In the genomic region with DNA sequence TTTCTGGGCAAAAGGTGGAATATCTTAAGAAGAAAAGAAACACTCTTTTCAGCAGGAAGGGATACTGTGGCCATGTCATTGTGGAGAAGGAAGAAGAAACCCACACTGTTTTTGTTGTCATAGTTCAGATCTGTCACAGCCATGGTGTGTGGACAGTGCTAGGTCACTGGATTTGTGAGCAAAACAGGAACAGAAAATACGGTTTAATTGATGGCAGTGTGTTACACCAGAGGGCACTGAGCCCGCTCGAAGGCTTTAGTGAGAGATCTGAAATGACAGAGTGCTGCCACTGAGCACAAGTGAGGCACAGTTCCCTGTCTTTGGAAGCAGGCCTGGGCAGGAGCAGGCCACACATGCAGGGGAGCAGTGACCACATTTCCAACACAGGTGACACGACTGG, we compare ENCODE assay signal across 21 mouse cellular contexts. TPM values are rescaled to one million over a fixed set of nuclear protein-coding genes. Genes with fewer than 3 reads are reported as not detected.
A peak's percentile ranks its signal among the peaks of the same experiment; 100 is the strongest.
DNase-seq lines count a peak whose midpoint lies in the region; ATAC-seq and TF ChIP-seq lines count a peak whose summit lies in the region.
"Had no signal": no experiment of that assay in that cellular context is flagged by ENCODE, and none has a peak within 500 bp of the region (broad histone marks: within the 10 kb centered on the region; RNA-seq: fewer than 3 reads in every experiment).

No protein-coding gene starts in this region.

- H3K79me2 ChIP-seq in macrophage (ENCODE audit: inconsistent target) = peaks cover 26% of the 10 kb centered on the region

- H3K9ac ChIP-seq in midbrain, embryonic 11.5 days (ENCODE audit: low read length) = no peak overlapping the region
- no peak overlapping the region for H3K9ac ChIP-seq in midbrain, postnatal 0 days (replicated peaks; ENCODE audit: low read length, poor library complexity, severe bottlenecking)
- peak overlapping the region; percentile 87 for H3K9ac ChIP-seq in liver, embryonic 12.5 days
- no peak overlapping the region for H3K9ac ChIP-seq in midbrain, embryonic 13.5 days (replicated peaks)
- H3K9ac ChIP-seq: heart, embryonic 15.5 days; hindbrain, embryonic 12.5 days had no signal

- no peak for TF ChIP-seq CTCF in midbrain, postnatal 0 days (IDR thresholded peaks at IDR 0.05)

- H3K4me3 ChIP-seq in midbrain, embryonic 11.5 days (ENCODE audit: low read depth, low read length) = no peak overlapping the region
- no peak overlapping the region for H3K4me3 ChIP-seq in midbrain, postnatal 0 days (ENCODE audit: low read depth, low read length)
- peak overlapping the region; percentile 63; the same call in 1 of the 2 replicates for H3K4me3 ChIP-seq in liver, embryonic 12.5 days
- H3K4me3 ChIP-seq in macrophage (ENCODE audit: inconsistent target) = no peak overlapping the region
- H3K4me3 ChIP-seq in midbrain, embryonic 13.5 days (replicated peaks) = no peak overlapping the region
- H3K4me3 ChIP-seq: heart, embryonic 15.5 days; hindbrain, embryonic 12.5 days had no signal

- no peaks in the 10 kb centered on the region for H3K9me3 ChIP-seq in midbrain, embryonic 11.5 days (ENCODE audit: control insufficient read depth, low read length)
- no peaks in the 10 kb centered on the region for H3K9me3 ChIP-seq in midbrain, postnatal 0 days (ENCODE audit: low read length)
- H3K9me3 ChIP-seq in liver, embryonic 12.5 days (replicated peaks) = no peaks in the 10 kb centered on the region
- no peaks in the 10 kb centered on the region for H3K9me3 ChIP-seq in midbrain, embryonic 13.5 days
- H3K9me3 ChIP-seq: heart, embryonic 15.5 days; hindbrain, embryonic 12.5 days had no signal

- no peaks in the 10 kb centered on the region for H3K27me3 ChIP-seq in midbrain, embryonic 11.5 days (ENCODE audit: control insufficient read depth, insufficient read depth, low read length)
- H3K27me3 ChIP-seq in midbrain, postnatal 0 days (ENCODE audit: insufficient read depth, low read length) = no peaks in the 10 kb centered on the region
- H3K27me3 ChIP-seq in liver, embryonic 12.5 days (replicated peaks) = no peaks in the 10 kb centered on the region
- no peaks in the 10 kb centered on the region for H3K27me3 ChIP-seq in midbrain, embryonic 13.5 days
- H3K27me3 ChIP-seq: heart, embryonic 15.5 days; hindbrain, embryonic 12.5 days had no signal

- no peaks in the 10 kb centered on the region for H3K4me1 ChIP-seq in midbrain, embryonic 11.5 days (ENCODE audit: control insufficient read depth, insufficient read depth, low read length)
- no peaks in the 10 kb centered on the region for H3K4me1 ChIP-seq in midbrain, postnatal 0 days (ENCODE audit: insufficient read depth, low read length)
- peaks cover 86% of the 10 kb centered on the region for H3K4me1 ChIP-seq in liver, embryonic 12.5 days
- H3K4me1 ChIP-seq in midbrain, embryonic 13.5 days (replicated peaks) = no peaks in the 10 kb centered on the region
- H3K4me1 ChIP-seq: hindbrain, embryonic 12.5 days had no signal

- H3K36me3 ChIP-seq in midbrain, embryonic 11.5 days (ENCODE audit: control insufficient read depth, insufficient read depth, low read length) = peaks cover 5% of the 10 kb centered on the region; the same call in 1 of the 2 replicates
- peaks cover 42% of the 10 kb centered on the region for H3K36me3 ChIP-seq in midbrain, postnatal 0 days (ENCODE audit: insufficient read depth, low read length)
- peaks cover 68% of the 10 kb centered on the region for H3K36me3 ChIP-seq in liver, embryonic 12.5 days
- peaks cover 25% of the 10 kb centered on the region for H3K36me3 ChIP-seq in macrophage (ENCODE audit: inconsistent target)
- peaks cover 61% of the 10 kb centered on the region for H3K36me3 ChIP-seq in midbrain, embryonic 13.5 days

- DNase-seq in midbrain, embryonic 11.5 days (ENCODE audit: low spot score, missing footprints) = peak; percentile 57
- no peak for DNase-seq in midbrain, postnatal 0 days (ENCODE audit: low spot score)
- DNase-seq in urinary bladder, postnatal 10 days (ENCODE audit: low spot score) = no peak
- no peak for DNase-seq in adrenal gland, adult 18-20 months (ENCODE audit: low spot score in 2 of 2)
- DNase-seq: cerebellum, adult 11 months; gastrocnemius, postnatal 25 days; kidney, adult 9 months; kidney, postnatal 36 days; midbrain, embryonic 14.5 days; right cerebral cortex, adult 18-20 months had no signal

- 87% methylated on average over 4 of the region's 4 CpGs for WGBS in midbrain, embryonic 11.5 days
- WGBS in midbrain, postnatal 0 days = 93% methylated on average over 4 of the region's 4 CpGs
- WGBS in liver, embryonic 12.5 days (ENCODE audit: insufficient replicate concordance) = 76% methylated on average over 4 of the region's 4 CpGs
- 11% methylated on average over 4 of the region's 4 CpGs for WGBS in macrophage (ENCODE audit: missing documents)
- 92% methylated on average over 4 of the region's 4 CpGs for WGBS in midbrain, embryonic 13.5 days

- no peak overlapping the region for H3K4me2 ChIP-seq in midbrain, embryonic 11.5 days
- H3K4me2 ChIP-seq in midbrain, postnatal 0 days (ENCODE audit: low read depth, low read length, poor library complexity, severe bottlenecking) = no peak overlapping the region
- H3K4me2 ChIP-seq in liver, embryonic 12.5 days = peak overlapping the region; percentile 94
- no peak overlapping the region for H3K4me2 ChIP-seq in midbrain, embryonic 13.5 days (replicated peaks)
- H3K4me2 ChIP-seq: heart, embryonic 15.5 days; hindbrain, embryonic 12.5 days had no signal

- no peak for ATAC-seq in midbrain, embryonic 11.5 days (ENCODE audit: low FRiP score)
- ATAC-seq in midbrain, postnatal 0 days (ENCODE audit: low FRiP score) = no peak
- no peak for ATAC-seq in liver, embryonic 12.5 days
- ATAC-seq in midbrain, embryonic 13.5 days = no peak
- ATAC-seq: forebrain, embryonic 14.5 days; inflammation-experienced regulatory T-cells, adult 6 months had no signal

- H3K27ac ChIP-seq in midbrain, embryonic 11.5 days (ENCODE audit: low read depth, low read length) = no peak overlapping the region
- H3K27ac ChIP-seq in midbrain, postnatal 0 days (ENCODE audit: low read depth, low read length) = no peak overlapping the region
- H3K27ac ChIP-seq in liver, embryonic 12.5 days = peak overlapping the region; percentile 99
- peak overlapping the region; percentile 84 for H3K27ac ChIP-seq in macrophage
- H3K27ac ChIP-seq in midbrain, embryonic 13.5 days = no peak overlapping the region
- H3K27ac ChIP-seq: heart, embryonic 15.5 days; hindbrain, embryonic 12.5 days had no signal

RNA-seq across cellular contexts. Expression of a gene that starts 8.0 kb away (rescaled TPM):
- polyA plus RNA-seq in midbrain, embryonic 11.5 days (2014; fragmentation: Nextera tagmentation; extraction: Ambion mirVana) = 33.9 and 36.7 TPM in 2 replicates
- total RNA-seq in midbrain, postnatal 0 days (2014; rRNA removed) = 46.6 and 60.0 TPM in 2 replicates
- polyA plus RNA-seq in midbrain, postnatal 0 days (2015; fragmentation: Nextera tagmentation; extraction: Ambion mirVana) = 35.3 and 37.8 TPM in 2 replicates
- 142 and 144 TPM in 2 replicates for polyA plus RNA-seq in liver, embryonic 12.5 days (2016; fragmentation: Nextera tagmentation; extraction: Ambion mirVana)
- total RNA-seq in macrophage (2018; cell fraction: chromatin; rRNA removed) = 10 to 100 TPM; 11.8 to 50.5 (median 28.7) TPM
- total RNA-seq in macrophage (2018; cell fraction: cytosol; rRNA removed) = 10 to 100 TPM in 9 of 26 experiments, 1 to 10 TPM in 17; 4.0 to 14.9 (median 9.1) TPM
- total RNA-seq in macrophage (2018; cell fraction: nucleus; rRNA removed) = 10 to 100 TPM; 16.5 to 38.4 (median 26.6) TPM
- polyA plus RNA-seq in macrophage (2018) = 3.5 to 10.7 TPM (median 9.8 TPM) in 3 replicates
- polyA plus RNA-seq in midbrain, embryonic 13.5 days (2015; fragmentation: Nextera tagmentation; extraction: Ambion mirVana) = 37.2 and 39.2 TPM in 2 replicates
- total RNA-seq in adrenal gland, adult 18-20 months (2021) = 10 to 100 TPM; 27.3 to 30.0 TPM

RNA-seq across cellular contexts. Expression of a gene that starts 9.3 kb away (rescaled TPM):
- 1,378 and 1,482 TPM in 2 replicates for polyA plus RNA-seq in midbrain, embryonic 11.5 days (2014; fragmentation: Nextera tagmentation; extraction: Ambion mirVana)
- 1,524 and 1,627 TPM in 2 replicates for total RNA-seq in midbrain, postnatal 0 days (2014; rRNA removed)
- 876 and 966 TPM in 2 replicates for polyA plus RNA-seq in midbrain, postnatal 0 days (2015; fragmentation: Nextera tagmentation; extraction: Ambion mirVana)
- 1,191 and 1,263 TPM in 2 replicates for polyA plus RNA-seq in liver, embryonic 12.5 days (2016; fragmentation: Nextera tagmentation; extraction: Ambion mirVana)
- 100 to 1,000 TPM in 10 of 26 experiments, 10 to 100 TPM in 16; 36.8 to 262 (median 89.7) TPM for total RNA-seq in macrophage (2018; cell fraction: chromatin; rRNA removed)
- 100 to 1,000 TPM; 305 to 751 (median 504) TPM for total RNA-seq in macrophage (2018; cell fraction: cytosol; rRNA removed)
- total RNA-seq in macrophage (2018; cell fraction: nucleus; rRNA removed) = 100 to 1,000 TPM in 25 of 26 experiments, 10 to 100 TPM in 1; 77.2 to 394 (median 158) TPM
- 581 to 998 TPM (median 592 TPM) in 3 replicates for polyA plus RNA-seq in macrophage (2018)
- 935 and 992 TPM in 2 replicates for polyA plus RNA-seq in midbrain, embryonic 13.5 days (2015; fragmentation: Nextera tagmentation; extraction: Ambion mirVana)
- 100 to 1,000 TPM; 726 to 738 TPM for total RNA-seq in adrenal gland, adult 18-20 months (2021)

RNA-seq across cellular contexts. Expression of a gene that starts 26.3 kb away (rescaled TPM):
- not detected in 2 replicates for polyA plus RNA-seq in midbrain, embryonic 11.5 days (2014; fragmentation: Nextera tagmentation; extraction: Ambion mirVana)
- not detected in 2 replicates for total RNA-seq in midbrain, postnatal 0 days (2014; rRNA removed)
- not detected in 2 replicates for polyA plus RNA-seq in midbrain, postnatal 0 days (2015; fragmentation: Nextera tagmentation; extraction: Ambion mirVana)
- not detected in 2 replicates for polyA plus RNA-seq in liver, embryonic 12.5 days (2016; fragmentation: Nextera tagmentation; extraction: Ambion mirVana)
- not detected for total RNA-seq in macrophage (2018; cell fraction: chromatin; rRNA removed)
- total RNA-seq in macrophage (2018; cell fraction: cytosol; rRNA removed) = not detected
- total RNA-seq in macrophage (2018; cell fraction: nucleus; rRNA removed) = not detected
- not detected in 3 replicates for polyA plus RNA-seq in macrophage (2018)
- not detected in 2 replicates for polyA plus RNA-seq in midbrain, embryonic 13.5 days (2015; fragmentation: Nextera tagmentation; extraction: Ambion mirVana)
- total RNA-seq in adrenal gland, adult 18-20 months (2021) = not detected
- total RNA-seq: gastrocnemius, postnatal 25 days; layer of hippocampus, postnatal 10 days; left cerebral cortex, postnatal 10 days; liver, adult 2 months had no signal
- polyA plus RNA-seq: forebrain, embryonic 14.5 days; hindbrain, embryonic 12.5 days; midbrain, embryonic 14.5 days; testis, adult 2 months had no signal

RNA-seq across cellular contexts. Expression of a gene that starts 31.3 kb away (rescaled TPM):
- 0.26 and 0.82 TPM in 2 replicates for polyA plus RNA-seq in midbrain, embryonic 11.5 days (2014; fragmentation: Nextera tagmentation; extraction: Ambion mirVana)
- total RNA-seq in midbrain, postnatal 0 days (2014; rRNA removed) = 1.4 TPM in 1 of 2 replicates, not detected in the other
- 0.15 and 0.16 TPM in 2 replicates for polyA plus RNA-seq in midbrain, postnatal 0 days (2015; fragmentation: Nextera tagmentation; extraction: Ambion mirVana)
- not detected in 2 replicates for polyA plus RNA-seq in liver, embryonic 12.5 days (2016; fragmentation: Nextera tagmentation; extraction: Ambion mirVana)
- not detected for total RNA-seq in macrophage (2018; cell fraction: chromatin; rRNA removed)
- not detected for total RNA-seq in macrophage (2018; cell fraction: cytosol; rRNA removed)
- not detected for total RNA-seq in macrophage (2018; cell fraction: nucleus; rRNA removed)
- polyA plus RNA-seq in macrophage (2018) = not detected in 3 replicates
- polyA plus RNA-seq in midbrain, embryonic 13.5 days (2015; fragmentation: Nextera tagmentation; extraction: Ambion mirVana) = 0.07 and 0.54 TPM in 2 replicates
- total RNA-seq in adrenal gland, adult 18-20 months (2021) = not detected
- total RNA-seq: gastrocnemius, postnatal 25 days; liver, adult 2 months had no signal
- polyA plus RNA-seq: hindbrain, embryonic 12.5 days; liver, adult 2 months; midbrain, embryonic 14.5 days had no signal

RNA-seq across cellular contexts. Expression of a gene that starts 48.5 kb away (rescaled TPM):
- 2.9 and 4.3 TPM in 2 replicates for polyA plus RNA-seq in midbrain, embryonic 11.5 days (2014; fragmentation: Nextera tagmentation; extraction: Ambion mirVana)
- total RNA-seq in midbrain, postnatal 0 days (2014; rRNA removed) = 12.6 and 19.3 TPM in 2 replicates
- 6.8 and 9.0 TPM in 2 replicates for polyA plus RNA-seq in midbrain, postnatal 0 days (2015; fragmentation: Nextera tagmentation; extraction: Ambion mirVana)
- polyA plus RNA-seq in liver, embryonic 12.5 days (2016; fragmentation: Nextera tagmentation; extraction: Ambion mirVana) = 5.4 and 6.0 TPM in 2 replicates
- 1 to 10 TPM in 1 of 26 experiments, under 1 TPM in 7, not detected in 18; 0.17 to 5.4 (median 0.26) TPM for total RNA-seq in macrophage (2018; cell fraction: chromatin; rRNA removed)
- under 1 TPM; 0.17 to 0.76 (median 0.39) TPM for total RNA-seq in macrophage (2018; cell fraction: cytosol; rRNA removed)
- total RNA-seq in macrophage (2018; cell fraction: nucleus; rRNA removed) = 1 to 10 TPM in 4 of 26 experiments, under 1 TPM in 21, not detected in 1; 0.30 to 2.9 (median 0.58) TPM
- 0.66 to 3.0 TPM (median 0.75 TPM) in 3 replicates for polyA plus RNA-seq in macrophage (2018)
- 6.1 and 6.6 TPM in 2 replicates for polyA plus RNA-seq in midbrain, embryonic 13.5 days (2015; fragmentation: Nextera tagmentation; extraction: Ambion mirVana)
- total RNA-seq in adrenal gland, adult 18-20 months (2021) = 1 to 10 TPM; 2.8 to 3.4 TPM

Comparison
In these comparisons a context has a peak if more than half of its experiments do, and no peak if none do; other contexts are left out.
1. H3K27ac ChIP-seq: peak in liver, embryonic 12.5 days (single experiment) and macrophage (single experiment); none in midbrain, embryonic 11.5 days (single experiment), midbrain, postnatal 0 days (single experiment) and midbrain, embryonic 13.5 days (single experiment).